Mouse (Mus musculus) heart, adult 2 months (tissue): ENCODE results near the gene Relb.

Experiments
- CTCF ChIP-seq: fragments of 200-600 bp; IDR thresholded peaks from 2 replicates; pipeline ENCODE4 v1.8.1; 2022; ENCODE audit warnings: antibody characterized with exemption, mild to moderate bottlenecking, moderate library complexity
- POLR2A ChIP-seq: fragments of 200-500 bp; IDR thresholded peaks from 2 replicates; pipeline ENCODE4 v1.6.1; 2011; ENCODE audit warnings: mild to moderate bottlenecking, low read depth, low read length, control low read depth; ENCODE audit not compliant: insufficient read depth

GRCm38 (mm10) chr7:19567426-19567825, 61.8 kb downstream of the Relb start:
- no peak for TF ChIP-seq POLR2A
- TF ChIP-seq CTCF: no peak
